Mouse (Mus musculus) forebrain, embryonic 12.5 days (tissue): ENCODE data around the gene Ewsr1. TPM values are rescaled to one million over a fixed set of nuclear protein-coding genes. Genes with fewer than 3 reads are reported as not detected.

Experiments used
- ATAC-seq: fragments of 200-750 bp; cut with Nextera tagmentation; 2 replicates; pipeline ENCODE4 v1.8.0; 2017; ENCODE audit warnings: moderate TSS enrichment; ENCODE audit not compliant: low FRiP score
- H3K27ac ChIP-seq: fragments of 300-500 bp; sonication (generic); 2 replicates; pipeline ENCODE4 v1.5.1; 2016; ENCODE audit warnings: mild to moderate bottlenecking
- H3K27me3 ChIP-seq: fragments of 300-500 bp; sonication (generic); 2 replicates; pipeline ENCODE4 v1.6.1; 2016; ENCODE audit warnings: mild to moderate bottlenecking
- H3K36me3 ChIP-seq: fragments of 300-500 bp; sonication (generic); replicated peaks from 2 replicates; pipeline ENCODE4 v1.6.1; 2016; ENCODE audit warnings: mild to moderate bottlenecking
- H3K4me1 ChIP-seq: fragments of 300-500 bp; sonication (generic); 2 replicates; pipeline ENCODE4 v1.6.1; 2016
- H3K4me2 ChIP-seq: fragments of 300-500 bp; sonication (generic); 2 replicates; pipeline ENCODE4 v1.6.1; 2016; ENCODE audit warnings: mild to moderate bottlenecking, moderate library complexity
- H3K4me3 ChIP-seq: fragments of 300-500 bp; sonication (generic); replicated peaks from 2 replicates; pipeline ENCODE4 v1.5.1; 2016; ENCODE audit warnings: mild to moderate bottlenecking
- H3K9ac ChIP-seq: fragments of 300-500 bp; sonication (generic); 2 replicates; pipeline ENCODE4 v1.6.1; 2016; ENCODE audit warnings: mild to moderate bottlenecking
- H3K9me3 ChIP-seq: fragments of 300-500 bp; sonication (generic); 2 replicates; pipeline ENCODE4 v1.6.1; 2016
- WGBS: fragments of 180-500 bp; shearing (Covaris S2); methylation state at CpG from one replicate; pipeline ENCODE4 v1.1.7; 2016; 5-methylcytosine and 5-hydroxymethylcytosine counted together
- microRNA-seq: library from miRNA; unstranded; fragments of <30 nt; microRNA quantifications from one replicate; pipeline ENCODE4, GENCODE M21; 2017
- polyA plus RNA-seq: library from polyadenylated mRNA; unstranded; fragments of >200 nt; fragmentation: Nextera tagmentation; extraction: Ambion mirVana; gene quantifications from 2 replicates; pipeline ENCODE4 v1.2.1, GENCODE M21; 2016

Ewsr1 gene
- polyA plus RNA-seq, 1 experiment from 2014 or later: 915 TPM

DNA sequence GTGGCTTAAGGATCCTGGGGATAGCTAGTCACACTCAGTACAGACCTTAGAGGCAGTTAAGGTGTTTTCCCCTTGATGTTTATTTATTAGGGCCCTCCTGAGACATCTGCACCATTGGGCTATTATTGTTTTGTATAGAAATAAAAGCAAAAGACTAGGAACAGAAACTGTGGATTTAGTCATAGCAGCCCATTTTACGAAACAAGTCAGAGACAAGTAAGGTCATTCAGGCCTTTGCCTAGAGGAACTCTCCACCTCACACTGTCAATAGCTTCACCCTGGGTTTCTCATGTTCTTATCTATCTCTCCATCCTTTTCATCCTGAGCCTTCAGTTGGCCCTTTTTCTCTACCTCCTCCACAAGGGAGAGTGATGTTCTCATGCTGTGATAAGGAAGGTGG, 74.0 kb downstream of the Ewsr1 start:
- H3K4me1 ChIP-seq: no peaks in the 10 kb centered on the region
- WGBS: 94% methylated on average over 1 of the region's 1 CpGs
- no peaks in the 10 kb centered on the region for H3K27me3 ChIP-seq
- no peak overlapping the region for H3K4me3 ChIP-seq
- no peak overlapping the region for H3K4me2 ChIP-seq
- H3K27ac ChIP-seq: no peak overlapping the region
- peaks cover 83% of the 10 kb centered on the region for H3K36me3 ChIP-seq
- H3K9ac ChIP-seq: no peak overlapping the region
- no peaks in the 10 kb centered on the region for H3K9me3 ChIP-seq
- ATAC-seq: no peak

Small RNAs within 50 kb of the gene (microRNA-seq; reads per million reads assigned to microRNA genes)
- gene Gm47296: not detected

Other genes with a start within 250 kb of the Ewsr1 start
- gene Nf2, start 249.7 kb downstream of the Ewsr1 start, polyA plus RNA-seq: 72.1 and 75.6 TPM in 2 replicates
- gene Nipsnap1, start 225.3 kb downstream of the Ewsr1 start, polyA plus RNA-seq: 95.5 and 99.9 TPM in 2 replicates
- gene Thoc5, start 203.9 kb downstream of the Ewsr1 start, polyA plus RNA-seq: 55.2 and 61.4 TPM in 2 replicates
- 0.36 and 0.47 TPM in 2 replicates for gene Nefh, start 151.2 kb downstream of the Ewsr1 start, polyA plus RNA-seq
- 67.9 and 76.7 TPM in 2 replicates for gene Ap1b1, start 112.4 kb downstream of the Ewsr1 start, polyA plus RNA-seq
- 0.18 and 0.59 TPM in 2 replicates for gene Rasl10a, start 41.1 kb downstream of the Ewsr1 start, polyA plus RNA-seq
- 28.5 and 31.8 TPM in 2 replicates for gene Gas2l1, start 33.9 kb downstream of the Ewsr1 start, polyA plus RNA-seq
- 27.5 and 27.6 TPM in 2 replicates for gene Rhbdd3, start 340 bp downstream of the Ewsr1 start, polyA plus RNA-seq
- 16.0 and 18.2 TPM in 2 replicates for gene Emid1, start 53.0 kb upstream of the Ewsr1 start, polyA plus RNA-seq
- gene Kremen1, start 162.3 kb upstream of the Ewsr1 start, polyA plus RNA-seq: 11.9 and 12.0 TPM in 2 replicates